Mouse (Mus musculus): ENCODE data around the gene Rasal2.

DNA sequence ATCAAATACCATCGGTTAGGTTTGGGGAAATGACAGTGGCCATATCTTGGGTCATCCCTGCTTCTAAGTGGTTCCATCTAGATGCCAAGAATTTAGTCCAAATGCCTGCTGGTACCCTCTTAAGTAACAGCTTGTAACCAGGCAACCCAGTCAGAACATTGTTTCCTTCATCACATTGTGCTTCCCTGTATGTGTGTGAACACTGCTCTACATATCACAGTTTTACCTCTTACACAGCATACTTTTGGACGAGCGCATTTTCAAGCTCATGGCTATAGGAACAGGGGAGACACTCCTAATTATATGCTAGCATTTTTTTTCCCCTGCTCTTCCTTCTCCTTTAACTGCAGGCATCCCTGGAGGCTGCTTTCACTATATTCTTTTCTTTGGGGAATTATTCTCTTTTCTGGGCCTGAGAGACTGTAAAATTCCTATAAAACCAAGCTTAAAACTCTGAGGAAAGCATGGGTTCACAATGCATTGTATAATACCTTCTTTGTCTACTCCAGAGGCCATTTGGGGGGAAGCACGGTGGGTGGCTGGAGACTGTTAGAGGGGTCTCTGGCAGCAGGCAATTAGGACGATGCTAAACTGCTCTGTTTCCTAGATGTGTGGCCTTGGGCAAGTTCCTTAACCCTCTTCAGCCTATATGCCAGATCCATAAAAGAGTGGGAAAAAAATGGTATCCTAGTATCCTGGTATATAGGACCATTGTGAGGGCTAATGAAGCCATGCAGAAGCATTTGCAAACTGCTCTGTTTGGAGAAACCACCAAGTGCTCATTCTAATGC, 40.6 kb upstream of the Rasal2 start:
- TF ChIP-seq MAX (IDR thresholded peaks at IDR 0.05): no peak
- TF ChIP-seq CTCF (IDR thresholded peaks at IDR 0.05; ENCODE audit: control insufficient read depth, insufficient read depth, insufficient read length): no peak
